Mouse (Mus musculus) megakaryocyte progenitor cell, adult 5-6 weeks (primary cell): ENCODE results near the gene Ndufs4. TPM values are rescaled to one million over a fixed set of nuclear protein-coding genes. Genes with fewer than 3 reads are reported as not detected.
"Not testable (repeated sequence)": the region's sequence is repeated elsewhere in the genome, so short reads cannot be mapped to it uniquely, and the experiment has no call there.

ENCODE experiments used
- ATAC-seq: replicated peaks from 2 replicates; pipeline ENCODE4 v1.8.0; 2016; ENCODE audit warnings: mild to moderate bottlenecking, moderate TSS enrichment, inconsistent platforms; ENCODE audit not compliant: poor library complexity
- total RNA-seq, 2 experiments: library from RNA; stranded (forward) in 1 of 2; stranded (reverse) in 1 of 2; fragments of 157-497, 149-512 nt in 1 of 2; fragments of 200-1000 nt in 1 of 2; gene quantifications; 2 replicates each; pipeline versions ENCODE4 v1.2.3 to v1.2.4; 2015 to 2017

Gene Ndufs4
- total RNA-seq, 2 experiments from 2014 or later: 143 to 185 TPM

DNA sequence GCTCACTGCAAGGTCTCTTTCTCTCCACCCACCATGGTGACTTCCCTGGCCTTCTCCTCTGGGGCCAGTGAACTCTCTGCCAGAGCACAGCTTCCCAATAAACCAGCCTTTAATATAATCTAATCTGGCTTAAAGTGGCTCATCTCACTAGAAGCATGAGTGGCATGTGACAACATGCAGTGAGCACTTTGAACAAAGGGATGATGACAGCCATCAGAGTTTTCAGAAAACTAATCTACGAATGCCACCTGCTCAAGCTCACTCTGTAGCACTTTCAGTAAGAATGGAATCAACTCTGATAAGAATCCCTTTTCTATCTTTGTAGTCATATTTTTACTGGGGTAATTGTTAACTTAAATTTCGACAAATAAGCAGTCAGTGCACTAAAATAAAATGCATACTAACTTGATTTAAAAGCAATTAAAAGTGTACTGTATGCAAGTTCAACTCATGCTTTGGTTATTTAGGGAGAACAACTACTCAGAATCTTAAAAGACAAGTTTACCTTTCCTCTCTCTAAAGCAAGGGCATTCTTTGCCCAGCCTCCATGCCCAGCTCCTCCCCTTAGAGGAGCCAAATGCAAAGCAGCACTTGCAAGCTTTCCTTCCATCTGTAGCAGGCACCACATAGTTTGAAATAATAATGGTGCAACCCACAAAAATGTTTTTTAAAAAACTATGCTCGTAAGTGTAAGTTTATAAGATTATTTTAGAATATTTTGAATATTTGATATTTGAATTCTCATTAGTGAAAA, 43.7 kb downstream of the Ndufs4 start:
- peak; percentile 93 for ATAC-seq

GRCm38 (mm10) chr13:114343001-114343400, 45.1 kb downstream of the Ndufs4 start:
- ATAC-seq: no peak

DNA sequence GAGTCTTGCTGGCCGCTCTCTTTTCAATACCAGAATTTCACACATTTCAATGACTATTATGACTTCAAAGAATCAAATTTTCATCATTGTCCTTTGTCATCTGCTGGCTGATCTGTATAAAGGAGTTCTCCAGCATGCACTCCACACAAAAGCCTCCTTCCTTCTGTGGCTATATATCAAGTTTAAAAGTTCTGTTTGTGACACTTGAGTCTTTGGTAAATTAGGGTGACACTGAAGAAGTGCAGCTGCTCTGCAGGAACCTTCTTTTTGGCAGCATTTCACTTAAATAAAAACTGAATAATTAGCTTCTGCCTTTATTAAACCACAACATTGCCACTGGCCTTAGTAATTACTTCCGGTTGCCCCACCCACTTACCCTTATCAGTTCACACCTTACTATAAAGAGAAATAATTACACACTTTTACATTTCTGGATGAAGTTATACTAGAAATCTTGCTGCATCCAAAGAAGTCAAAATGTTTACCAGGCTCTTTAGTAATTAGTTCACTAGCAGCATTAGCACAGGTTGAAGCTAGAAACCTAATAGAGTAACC, 68.1 kb downstream of the Ndufs4 start:
- ATAC-seq: peak; percentile 55

- ATAC-seq: no peak
Measured at GRCm38 (mm10) chr13:114319136-114319535, 68.9 kb downstream of the Ndufs4 start.

DNA sequence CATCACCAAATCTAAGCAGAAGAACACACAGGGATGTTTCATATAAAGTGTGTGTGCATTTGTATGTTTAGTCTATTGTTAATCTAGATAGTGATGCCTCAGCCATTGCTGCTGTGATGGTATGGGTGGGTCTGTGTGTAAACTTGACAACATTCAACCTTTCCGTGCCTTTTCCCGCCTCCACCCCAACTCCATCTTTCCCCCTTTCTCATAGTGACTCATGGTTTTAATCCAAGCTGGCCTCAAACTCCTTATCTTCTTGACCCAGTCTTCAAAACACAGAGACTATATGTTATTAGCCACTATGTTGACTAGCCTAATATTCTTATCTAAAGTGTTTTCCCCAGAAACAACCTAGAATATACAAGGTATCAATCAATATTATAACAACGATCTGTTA, 72.7 kb downstream of the Ndufs4 start:
- ATAC-seq: no peak

DNA sequence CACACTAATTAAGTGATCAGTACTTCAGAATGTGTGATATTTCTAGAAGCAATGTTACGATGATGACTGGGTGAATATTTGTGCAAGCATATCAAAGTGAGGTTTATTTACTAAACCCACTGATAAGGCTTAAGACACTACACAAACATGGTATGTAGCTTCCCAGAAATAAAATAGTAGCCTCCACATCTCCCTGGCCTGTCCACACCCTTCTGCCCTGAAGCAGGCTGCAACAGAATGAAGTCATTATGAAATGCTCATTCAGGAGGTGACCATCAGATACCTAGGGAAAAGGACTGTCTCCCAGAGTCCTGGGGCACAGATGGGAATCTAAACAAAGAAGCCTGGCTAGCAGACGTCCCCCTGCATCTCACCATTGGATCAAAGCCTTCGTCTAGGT, 73.1 kb downstream of the Ndufs4 start:
- no peak for ATAC-seq

- ATAC-seq: no peak
Measured at GRCm38 (mm10) chr13:114310591-114310990, 77.5 kb downstream of the Ndufs4 start.

- ATAC-seq: no peak
Measured at GRCm38 (mm10) chr13:114304684-114305083, 83.4 kb downstream of the Ndufs4 start.

DNA sequence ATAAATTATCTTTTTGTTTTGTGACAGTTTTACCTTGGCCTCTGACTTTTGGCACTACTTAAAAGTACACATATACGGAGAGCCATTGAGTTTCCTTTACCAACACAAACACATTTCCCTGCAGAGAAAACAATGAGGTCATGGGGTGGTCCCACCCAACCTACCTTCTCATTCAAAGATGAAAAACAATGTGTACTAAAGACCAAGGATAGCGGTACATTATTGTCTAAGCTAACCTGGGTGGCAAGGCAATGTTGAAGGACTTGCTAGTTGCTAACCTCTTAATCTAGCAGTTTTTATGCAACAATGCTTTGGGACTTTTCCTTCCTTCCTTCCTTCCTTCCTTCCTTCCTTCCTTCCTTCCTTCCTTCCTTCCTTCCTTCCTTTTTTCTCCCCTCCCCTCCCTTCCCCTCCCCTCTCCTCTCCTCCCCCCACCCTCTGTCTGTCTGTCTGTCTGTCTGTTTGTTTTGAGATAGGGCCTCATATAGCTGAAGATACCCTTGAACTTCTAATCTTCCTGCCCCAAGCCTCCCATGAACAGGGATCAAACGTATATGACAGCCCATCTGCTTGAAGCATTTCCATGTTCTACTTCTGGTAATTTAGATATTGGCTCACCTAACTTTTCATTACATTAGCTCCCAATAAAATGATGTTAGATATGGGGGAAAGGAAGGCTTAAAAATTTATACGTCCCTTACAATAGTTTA, 84.4 kb downstream of the Ndufs4 start:
- no peak for ATAC-seq

- ATAC-seq: no peak
Measured at GRCm38 (mm10) chr13:114297761-114298160, 90.3 kb downstream of the Ndufs4 start.

DNA sequence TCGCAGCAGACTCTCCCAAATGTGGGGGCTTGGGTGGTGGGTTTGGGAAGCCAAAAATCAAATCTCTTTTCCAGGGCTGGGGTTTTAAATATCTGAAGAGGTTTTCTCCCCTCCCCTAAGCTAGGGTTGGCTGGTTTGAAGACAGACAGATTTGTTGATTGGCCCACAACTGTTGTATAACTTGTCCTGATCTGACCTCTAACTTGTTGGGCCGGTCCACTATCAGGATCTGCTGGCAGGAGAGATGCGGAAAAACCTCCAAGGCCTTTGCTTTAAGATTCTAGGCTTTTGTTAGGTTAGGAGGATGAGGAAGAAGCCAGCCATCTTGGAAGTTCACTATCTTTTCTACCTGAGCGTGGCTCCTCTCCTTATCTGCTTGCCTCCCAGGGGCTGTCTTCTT, 91.5 kb downstream of the Ndufs4 start:
- ATAC-seq: no peak

DNA sequence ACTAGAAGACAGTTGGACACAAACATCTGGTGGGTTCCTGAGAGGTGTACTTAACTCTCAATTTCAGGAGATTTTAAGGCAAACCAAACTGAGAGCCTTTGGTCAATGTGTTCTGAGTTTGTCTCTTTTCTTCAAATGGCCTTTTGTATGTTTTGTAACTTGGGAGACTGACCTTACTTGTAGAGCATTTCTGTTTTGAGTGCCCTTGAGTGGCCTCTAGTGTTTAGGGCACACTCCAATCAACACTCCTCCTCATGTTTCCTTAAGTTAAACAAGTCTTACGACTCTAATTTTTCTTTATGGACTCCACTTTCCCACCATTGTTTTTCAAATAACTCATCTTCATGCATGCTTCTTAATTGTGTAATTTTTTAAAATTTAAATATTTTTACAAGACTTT, 98.6 kb downstream of the Ndufs4 start:
- ATAC-seq: no peak

DNA sequence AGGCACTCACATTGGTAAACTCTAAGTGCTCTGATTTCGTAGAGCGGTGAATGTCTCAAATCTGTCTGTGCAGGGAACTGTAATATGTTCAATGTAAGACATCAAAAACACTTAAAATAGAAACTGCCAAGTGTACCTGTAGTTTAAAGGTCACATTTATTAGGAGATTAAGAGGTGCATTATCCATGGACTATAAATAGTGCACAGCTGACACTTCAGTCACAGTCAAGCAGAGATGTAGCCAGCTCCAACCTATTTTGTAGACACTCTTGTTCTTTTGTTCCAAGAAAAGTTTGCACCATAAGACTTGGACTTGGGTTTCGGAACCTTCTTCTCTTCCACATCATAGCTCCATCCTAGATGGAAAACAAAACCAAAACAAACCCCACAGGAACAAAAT, 99.5 kb downstream of the Ndufs4 start:
- no peak for ATAC-seq

GRCm38 (mm10) chr13:114278690-114279089, 109.4 kb downstream of the Ndufs4 start:
- ATAC-seq: not testable (repeated sequence)

DNA sequence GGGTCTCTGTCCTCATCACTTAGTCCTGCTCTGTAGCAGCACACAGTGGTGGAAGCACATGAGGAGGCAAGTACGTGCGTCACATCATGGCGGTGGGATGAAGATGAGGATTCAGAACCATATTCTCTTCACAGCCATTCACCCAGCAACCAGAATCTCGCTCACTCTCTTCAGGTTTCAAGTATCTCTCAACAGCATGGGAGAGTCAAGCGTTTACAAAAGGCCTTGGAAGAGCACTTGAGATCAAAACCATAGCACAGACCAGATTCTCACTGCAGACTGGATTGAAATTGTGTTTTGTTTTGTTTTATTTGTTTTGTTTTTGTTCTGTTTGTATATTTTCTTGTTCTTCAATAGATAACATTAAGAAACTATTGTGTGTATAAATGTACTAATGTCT, 110.8 kb downstream of the Ndufs4 start:
- ATAC-seq: no peak

DNA sequence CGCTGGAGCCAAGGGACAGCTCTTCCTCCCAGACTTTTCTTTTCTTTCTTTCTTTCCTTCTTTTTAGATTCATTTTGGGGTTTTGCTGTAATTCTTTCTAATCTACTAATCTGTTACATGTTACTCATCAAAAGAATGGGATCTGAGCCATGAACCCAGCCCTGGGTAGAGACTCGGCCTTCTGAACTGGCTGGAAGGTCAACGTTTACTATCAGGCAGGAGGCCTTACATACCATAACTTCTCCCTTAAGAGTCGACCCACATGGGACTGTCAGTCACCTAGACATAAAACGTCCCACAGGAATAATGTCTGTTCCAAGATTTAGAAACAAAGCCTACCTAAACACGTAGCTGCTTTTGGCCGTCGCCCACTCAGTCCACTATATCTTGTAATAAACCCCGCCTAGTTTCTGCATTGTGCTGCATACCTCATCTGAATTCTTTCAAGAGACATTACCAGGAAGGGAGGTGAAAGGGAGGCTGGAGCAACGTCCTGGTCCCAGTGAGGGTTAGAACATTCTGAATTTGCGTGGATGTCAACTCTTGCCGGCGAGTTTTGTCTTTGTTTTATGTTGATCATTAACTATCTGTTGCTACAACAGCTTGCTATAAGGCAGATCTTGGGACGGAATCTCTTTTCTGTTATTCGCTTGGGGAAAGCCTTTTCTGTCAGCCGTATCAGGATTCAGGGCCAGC, 116.5 kb downstream of the Ndufs4 start:
- no peak for ATAC-seq

- ATAC-seq: no peak
Measured at GRCm38 (mm10) chr13:114267741-114268140, 120.3 kb downstream of the Ndufs4 start.

GRCm38 (mm10) chr13:114260486-114261205, 127.4 kb downstream of the Ndufs4 start:
- ATAC-seq: no peak

- no peak for ATAC-seq
Measured at GRCm38 (mm10) chr13:114254697-114255096, 133.4 kb downstream of the Ndufs4 start.
